9 mouse cellular contexts compared by ENCODE assay signal in the genomic region with DNA sequence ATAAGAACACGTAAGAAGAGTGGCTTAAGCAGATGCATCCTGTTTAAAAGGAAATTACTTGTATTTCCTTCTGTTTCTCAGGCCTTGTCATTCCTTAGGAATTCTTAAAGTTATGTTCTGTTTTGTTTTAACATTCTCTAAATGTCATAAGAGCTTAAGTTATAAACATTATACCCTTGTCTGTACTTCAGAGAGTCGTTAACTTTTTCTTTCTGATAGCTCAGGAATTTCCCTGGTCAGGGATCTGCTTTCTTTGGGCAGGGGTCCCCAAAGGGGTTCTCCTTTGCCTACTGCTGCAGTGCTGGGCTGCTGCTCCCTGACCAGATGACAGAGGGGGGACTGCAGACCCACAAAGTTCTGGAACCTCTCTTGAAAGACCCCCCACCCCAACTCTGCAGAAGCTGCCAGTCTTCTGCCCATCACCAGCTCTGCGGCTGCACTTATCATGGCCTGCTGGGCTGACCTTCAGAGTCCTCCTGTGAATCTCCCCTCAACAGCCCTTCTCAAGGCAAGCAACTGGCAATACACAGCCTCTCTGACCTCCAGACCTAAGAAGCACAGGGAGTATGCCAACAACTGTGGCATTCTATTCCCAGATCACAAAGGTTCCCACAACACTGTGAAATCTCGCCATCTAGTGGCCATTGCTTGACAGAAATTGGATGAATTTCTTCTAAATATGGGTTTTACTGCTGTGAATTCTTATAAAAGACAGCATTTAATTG. TPM values are rescaled to one million over a fixed set of nuclear protein-coding genes. Genes with fewer than 3 reads are reported as not detected.
A peak's percentile ranks its signal among the peaks of the same experiment; 100 is the strongest.
DNase-seq lines count a peak whose midpoint lies in the region; ATAC-seq lines count a peak whose summit lies in the region.
"Had no signal": no experiment of that assay in that cellular context is flagged by ENCODE, and none has a peak within 500 bp of the region (broad histone marks: within the 10 kb centered on the region; RNA-seq: fewer than 3 reads in every experiment).

No protein-coding gene starts in this region.

- H3K36me3 ChIP-seq in forebrain, embryonic 12.5 days (replicated peaks) = no peaks in the 10 kb centered on the region
- no peaks in the 10 kb centered on the region for H3K36me3 ChIP-seq in hindbrain, embryonic 11.5 days (ENCODE audit: control insufficient read depth, insufficient read depth, low read length)

- 57% methylated on average over 4 of the region's 4 CpGs for WGBS in forebrain, embryonic 12.5 days
- WGBS in hindbrain, embryonic 11.5 days = 49% methylated on average over 4 of the region's 4 CpGs

- no peaks in the 10 kb centered on the region for H3K4me1 ChIP-seq in forebrain, embryonic 12.5 days
- no peaks in the 10 kb centered on the region for H3K4me1 ChIP-seq in hindbrain, embryonic 11.5 days (replicated peaks; ENCODE audit: control insufficient read depth, insufficient read depth, low read length)

- peak; percentile 65 for DNase-seq in CD4-positive, CD25-positive, alpha-beta regulatory T cell, adult 2 months (ENCODE audit: low read depth, low spot score)
- peak; percentile 36 for DNase-seq in brain, embryonic 18.5 days (ENCODE audit: low read depth, low spot score)
- peak; percentile 81 for DNase-seq in hindbrain, embryonic 11.5 days (ENCODE audit: low spot score)
- peak; percentile 47 for DNase-seq in layer of hippocampus, adult 9-10 months (ENCODE audit: low spot score)
- peak; percentile 81 for DNase-seq in lung, postnatal 36 days
- DNase-seq in right cerebral cortex, postnatal 10 days (ENCODE audit: low spot score in 2 of 2) = peak; percentile 52 to 66

- ATAC-seq in CD4-positive, CD25-positive, alpha-beta regulatory T cell, adult 4 months = no peak
- ATAC-seq in forebrain, embryonic 12.5 days (ENCODE audit: low FRiP score) = peak; percentile 73; the same call in 1 of the 2 replicates
- peak; percentile 61; the same call in 1 of the 2 replicates for ATAC-seq in hindbrain, embryonic 11.5 days (ENCODE audit: low FRiP score)

- H3K27me3 ChIP-seq in forebrain, embryonic 12.5 days = no peaks in the 10 kb centered on the region
- no peaks in the 10 kb centered on the region for H3K27me3 ChIP-seq in hindbrain, embryonic 11.5 days (ENCODE audit: control insufficient read depth, insufficient read depth, low read length)

- no peak overlapping the region for H3K4me3 ChIP-seq in forebrain, embryonic 12.5 days (replicated peaks)
- no peak overlapping the region for H3K4me3 ChIP-seq in hindbrain, embryonic 11.5 days (ENCODE audit: low read depth, low read length)

- H3K9ac ChIP-seq in forebrain, embryonic 12.5 days = no peak overlapping the region
- H3K9ac ChIP-seq in hindbrain, embryonic 11.5 days (ENCODE audit: low read depth, low read length) = no peak overlapping the region

- H3K4me2 ChIP-seq in forebrain, embryonic 12.5 days = no peak overlapping the region
- H3K4me2 ChIP-seq in hindbrain, embryonic 11.5 days (replicated peaks; ENCODE audit: low read depth, low read length) = no peak overlapping the region

- no peaks in the 10 kb centered on the region for H3K9me3 ChIP-seq in forebrain, embryonic 12.5 days
- H3K9me3 ChIP-seq in hindbrain, embryonic 11.5 days (ENCODE audit: control insufficient read depth, low read length) = no peaks in the 10 kb centered on the region

- H3K27ac ChIP-seq in forebrain, embryonic 12.5 days = no peak overlapping the region
- H3K27ac ChIP-seq in hindbrain, embryonic 11.5 days (ENCODE audit: low read depth, low read length) = no peak overlapping the region

RNA-seq across cellular contexts. Expression of a gene that starts 18.9 kb away (rescaled TPM):
- polyA plus RNA-seq in CD4-positive, CD25-positive, alpha-beta regulatory T cell, adult 4 months (2017; shearing (Covaris generic)) = 10 to 100 TPM; 17.9 to 20.3 TPM
- 45.7 and 47.7 TPM in 2 replicates for polyA plus RNA-seq in forebrain, embryonic 12.5 days (2016; fragmentation: Nextera tagmentation; extraction: Ambion mirVana)
- 49.1 and 50.4 TPM in 2 replicates for polyA plus RNA-seq in hindbrain, embryonic 11.5 days (2014; fragmentation: Nextera tagmentation; extraction: Ambion mirVana)

RNA-seq across cellular contexts. Expression of a gene that starts 32.3 kb away (rescaled TPM):
- not detected for polyA plus RNA-seq in CD4-positive, CD25-positive, alpha-beta regulatory T cell, adult 4 months (2017; shearing (Covaris generic))
- polyA plus RNA-seq in forebrain, embryonic 12.5 days (2016; fragmentation: Nextera tagmentation; extraction: Ambion mirVana) = not detected in 2 replicates
- not detected in 2 replicates for polyA plus RNA-seq in hindbrain, embryonic 11.5 days (2014; fragmentation: Nextera tagmentation; extraction: Ambion mirVana)
- polyA plus RNA-seq: liver, embryonic 16.5 days had no signal
